Mouse (Mus musculus): ENCODE measurements around the gene Ppm1b.
"Not testable (repeated sequence)": the region's sequence is repeated elsewhere in the genome, so short reads cannot be mapped to it uniquely, and the experiment has no call there.

Gene Ppm1b

DNA sequence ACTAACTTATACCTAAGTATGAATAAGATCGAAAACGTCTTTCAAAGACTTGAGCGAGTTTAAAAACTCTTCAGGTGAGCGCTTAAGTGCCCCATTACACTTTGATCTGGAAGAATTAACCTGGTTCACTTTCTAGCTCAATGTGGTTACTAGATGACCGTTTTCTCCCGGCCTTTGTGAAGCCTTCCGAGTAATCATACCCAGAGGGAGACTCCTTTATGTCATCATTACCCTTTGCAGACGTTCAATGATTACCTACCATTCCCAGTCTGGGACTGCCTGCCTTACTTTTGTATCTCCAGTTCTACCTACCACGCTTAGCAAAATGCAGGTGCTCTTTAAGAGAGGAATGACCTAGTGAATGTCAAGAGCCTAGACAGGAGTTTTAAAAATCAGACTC is at the start of gene Ppm1b:
TSS of gene Ppm1b (plus strand) at position 301 of the 400 bp plus-strand sequence.
- DNase-seq (ENCODE audit: low spot score): no peak

DNA sequence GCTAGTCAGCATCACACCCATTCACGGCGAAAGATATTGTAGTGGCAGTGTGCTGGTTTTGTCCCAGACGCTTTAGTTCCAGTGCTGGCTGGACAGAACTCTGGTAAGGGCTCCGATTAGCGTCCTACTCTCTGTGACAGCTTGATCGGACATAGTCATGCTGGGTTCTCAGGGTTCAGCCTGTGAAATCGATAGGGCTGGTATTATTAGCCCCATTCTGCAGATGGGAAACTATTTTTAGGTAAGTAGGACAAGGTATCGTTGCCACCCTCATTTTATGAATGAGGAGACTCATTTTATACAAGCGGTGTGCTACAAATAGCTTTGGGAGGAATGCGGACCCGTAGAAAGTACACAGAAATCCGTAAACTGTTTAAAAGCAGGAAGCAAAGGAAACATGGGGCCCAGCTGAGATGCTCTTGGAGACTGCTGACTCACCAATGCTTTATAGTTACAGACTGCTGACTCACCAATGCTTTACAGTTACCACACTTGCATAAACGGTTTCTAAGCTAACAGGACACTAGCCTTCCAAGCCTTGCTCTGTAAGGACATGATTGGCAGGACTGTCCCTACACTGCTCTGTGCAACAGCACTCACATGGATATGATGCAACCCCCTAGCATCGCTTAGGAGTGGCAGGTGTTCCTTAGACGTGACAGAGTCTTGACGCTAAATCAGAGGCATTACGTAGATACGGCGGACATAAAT is 34.7 kb upstream of the Ppm1b start:
- no peak for DNase-seq (ENCODE audit: low spot score)

DNA sequence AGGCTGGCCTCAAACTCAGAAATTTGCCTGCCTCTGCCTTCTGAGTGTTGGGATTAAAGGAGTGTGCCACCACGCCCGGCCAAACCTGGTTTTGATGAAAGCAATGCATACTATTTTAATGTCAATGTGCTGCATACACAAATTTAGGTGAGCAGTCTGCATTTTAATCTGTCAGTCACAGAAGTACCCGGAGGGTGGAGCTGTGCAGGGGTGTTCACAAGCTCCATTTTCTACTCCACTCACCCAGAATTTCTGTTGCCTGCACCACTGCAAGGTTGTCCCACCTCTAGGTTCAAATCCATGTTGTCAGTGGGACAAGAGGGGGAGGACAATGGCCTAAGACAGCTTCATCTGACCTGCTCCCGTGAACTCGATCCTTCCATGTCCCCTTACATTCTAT is 31.8 kb upstream of the Ppm1b start:
- DNase-seq (ENCODE audit: low spot score): no peak

DNA sequence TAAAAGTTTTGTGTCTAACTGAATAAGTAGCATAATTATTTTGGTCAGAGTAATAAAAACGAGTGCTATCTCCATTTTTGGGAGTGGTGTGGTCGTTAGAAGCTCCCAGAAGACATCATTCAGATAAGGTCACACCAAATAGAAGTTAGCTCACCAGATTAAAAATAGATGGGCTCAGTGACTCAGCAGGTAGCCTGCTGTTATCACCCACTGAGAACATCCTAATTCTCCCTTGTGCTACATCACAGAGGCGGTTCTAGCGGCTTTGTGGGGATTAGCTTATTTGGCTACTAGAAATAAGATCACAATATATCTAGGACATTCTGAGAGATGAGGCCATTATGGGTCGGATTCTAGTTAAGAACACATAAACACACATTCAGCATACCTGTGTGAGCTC is 30.3 kb upstream of the Ppm1b start:
- no peak for DNase-seq (ENCODE audit: low spot score)

DNA sequence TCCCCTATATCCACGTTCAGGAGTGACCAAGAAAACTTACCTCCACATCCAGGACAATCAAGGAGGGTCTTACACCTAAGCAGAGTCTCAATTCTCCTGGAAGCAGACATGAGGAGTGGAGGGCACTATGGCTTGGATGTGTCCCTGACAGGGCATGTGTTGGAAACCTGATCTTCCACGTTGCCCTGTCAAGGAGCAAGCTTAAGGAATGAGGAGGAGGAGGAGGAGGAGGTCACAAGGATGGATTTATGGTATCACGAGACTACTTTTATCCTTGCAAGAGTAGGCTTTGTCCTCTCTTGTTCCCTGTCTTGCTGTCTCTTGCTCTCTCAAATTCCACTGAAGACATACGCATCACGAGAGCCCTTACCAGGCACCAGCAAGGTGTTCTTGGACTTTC is 29.0 kb upstream of the Ppm1b start:
- DNase-seq (ENCODE audit: low spot score): no peak

DNA sequence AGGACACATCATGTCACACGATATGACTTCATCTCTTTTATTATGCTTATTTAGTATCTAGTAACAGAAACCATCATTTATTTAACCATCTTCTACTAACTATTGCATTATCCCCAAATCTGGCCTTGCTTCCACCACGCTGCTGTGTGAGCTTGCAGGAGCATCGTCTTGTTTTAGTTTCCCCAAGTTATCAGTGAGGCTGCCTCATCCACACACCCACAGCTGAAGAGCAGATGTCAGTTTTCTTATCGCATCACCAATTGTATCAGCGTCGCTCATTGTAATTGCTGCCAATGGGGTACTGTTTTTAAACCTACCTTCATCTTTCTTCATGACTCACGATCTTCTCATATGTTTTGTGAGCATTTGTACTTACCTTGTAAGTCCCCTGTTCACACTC is 23.6 kb upstream of the Ppm1b start:
- DNase-seq (ENCODE audit: low spot score): no peak

DNA sequence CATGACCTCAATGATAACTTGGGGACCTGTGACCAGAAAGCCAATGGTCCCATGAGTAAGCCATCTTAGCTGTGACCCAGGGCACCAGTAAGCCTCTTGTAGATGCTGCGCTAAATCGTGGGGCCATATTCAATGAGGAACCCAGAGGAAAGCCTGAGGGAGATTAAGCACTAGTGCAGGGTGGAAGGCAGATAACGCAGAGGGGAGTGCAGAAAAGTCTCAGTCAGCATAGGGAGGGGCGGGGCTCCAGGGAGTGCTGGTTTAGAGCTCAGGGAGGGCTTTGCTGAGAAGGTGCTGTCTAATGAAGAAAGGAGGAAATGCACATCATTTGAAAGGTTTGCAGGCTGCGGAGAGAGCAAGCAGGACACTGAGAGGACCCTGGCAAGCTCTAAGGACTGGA is 22.6 kb upstream of the Ppm1b start:
- DNase-seq (ENCODE audit: low spot score): no peak

DNA sequence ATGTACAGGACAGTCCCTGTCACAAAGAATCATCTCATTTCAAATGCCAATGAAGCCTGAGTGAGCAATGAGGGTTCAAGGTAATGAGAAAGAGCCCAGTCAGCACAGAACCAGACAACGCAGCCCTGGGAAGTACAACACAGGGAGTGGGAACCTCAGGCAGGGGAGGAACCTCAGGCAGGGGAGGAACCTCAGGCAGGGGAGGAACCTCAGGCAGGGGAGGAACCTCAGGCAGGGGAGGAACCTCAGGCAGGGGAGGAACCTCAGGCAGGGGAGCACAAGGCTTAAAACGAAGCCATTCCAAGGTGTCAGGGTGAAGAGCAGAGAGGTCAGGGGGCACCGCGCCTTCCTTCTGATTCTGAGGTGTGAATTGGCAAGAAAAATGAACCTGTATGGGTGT is 20.9 kb upstream of the Ppm1b start:
- DNase-seq (ENCODE audit: low spot score): not testable (repeated sequence)

DNA sequence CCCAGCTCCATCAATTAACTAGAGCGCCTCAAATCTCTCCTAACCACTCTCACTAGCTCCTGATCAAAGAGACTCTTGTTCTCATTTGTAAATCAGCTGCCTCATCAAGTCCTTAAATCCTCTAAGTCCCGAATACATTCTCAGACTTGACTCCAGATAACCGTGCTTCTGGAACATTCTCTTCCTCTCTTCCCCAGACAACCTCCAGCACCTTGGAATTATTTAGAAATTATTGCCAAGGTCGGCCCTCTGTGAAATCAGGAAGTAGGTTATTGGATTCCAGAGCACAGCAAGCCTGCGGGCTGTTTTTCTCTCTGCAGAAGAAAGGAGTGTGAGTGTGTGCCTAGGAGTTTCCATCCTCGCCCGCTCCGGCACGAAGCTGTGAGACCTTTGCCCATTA is 20.2 kb upstream of the Ppm1b start:
- no peak for DNase-seq (ENCODE audit: low spot score)

DNA sequence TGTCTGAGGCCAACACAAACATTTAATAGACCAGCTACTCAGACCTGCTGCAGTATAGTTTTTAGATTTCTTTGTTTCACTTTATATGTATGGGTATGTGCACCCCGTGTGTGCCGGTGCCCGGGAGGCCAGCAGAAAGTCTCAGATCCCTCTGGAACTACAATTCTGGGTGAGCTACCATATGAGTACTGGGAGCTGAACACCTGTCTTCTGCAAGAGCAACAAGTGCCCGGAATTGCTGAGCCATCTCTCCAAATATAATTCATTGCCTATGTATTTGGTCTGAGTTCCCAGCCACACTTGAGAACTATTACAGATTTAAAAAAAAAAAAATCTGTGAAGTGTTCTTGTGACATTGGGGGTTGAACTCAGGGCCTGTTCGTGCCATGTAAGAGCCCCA is 19.7 kb upstream of the Ppm1b start:
- no peak for DNase-seq (ENCODE audit: low spot score)

DNA sequence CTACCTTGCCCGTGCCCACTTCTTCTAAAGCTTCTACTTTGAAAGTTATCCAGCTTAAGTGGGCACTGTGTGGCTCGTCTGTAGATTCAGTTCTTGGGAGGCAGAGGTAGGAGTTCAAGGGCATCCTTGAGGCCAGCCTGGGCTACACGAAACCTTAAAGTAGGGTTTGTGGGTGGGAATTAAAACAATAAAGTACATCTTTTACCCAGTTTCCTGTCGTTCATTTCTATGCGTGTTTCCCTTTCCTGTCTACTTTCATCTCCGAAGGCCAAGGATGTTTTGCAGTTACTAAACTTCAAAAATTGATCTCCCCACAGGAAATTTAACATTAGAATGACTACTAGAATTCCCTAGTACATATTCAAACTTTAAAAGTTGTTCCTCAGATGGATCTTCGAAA is 19.3 kb upstream of the Ppm1b start:
- DNase-seq (ENCODE audit: low spot score): no peak

DNA sequence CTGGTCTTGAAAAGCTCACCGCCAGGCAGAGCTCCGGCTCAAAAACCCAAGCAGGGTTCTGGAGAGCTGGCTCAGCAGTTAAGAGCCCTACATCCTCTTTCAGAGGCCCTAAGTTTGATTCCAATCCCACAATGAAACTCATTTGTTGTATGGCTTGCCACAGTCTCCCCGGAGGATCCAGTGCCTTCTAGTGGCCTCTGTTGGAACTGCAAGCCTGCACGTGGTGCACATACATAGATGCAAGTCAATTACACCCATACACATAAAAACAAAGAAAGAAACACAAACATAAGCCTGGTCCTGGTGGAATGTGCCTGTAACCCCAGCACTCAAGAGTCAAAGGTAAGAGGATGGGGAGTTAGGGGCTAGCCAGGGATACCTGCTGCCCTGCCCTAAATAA is 18.3 kb upstream of the Ppm1b start:
- no peak for DNase-seq (ENCODE audit: low spot score)

DNA sequence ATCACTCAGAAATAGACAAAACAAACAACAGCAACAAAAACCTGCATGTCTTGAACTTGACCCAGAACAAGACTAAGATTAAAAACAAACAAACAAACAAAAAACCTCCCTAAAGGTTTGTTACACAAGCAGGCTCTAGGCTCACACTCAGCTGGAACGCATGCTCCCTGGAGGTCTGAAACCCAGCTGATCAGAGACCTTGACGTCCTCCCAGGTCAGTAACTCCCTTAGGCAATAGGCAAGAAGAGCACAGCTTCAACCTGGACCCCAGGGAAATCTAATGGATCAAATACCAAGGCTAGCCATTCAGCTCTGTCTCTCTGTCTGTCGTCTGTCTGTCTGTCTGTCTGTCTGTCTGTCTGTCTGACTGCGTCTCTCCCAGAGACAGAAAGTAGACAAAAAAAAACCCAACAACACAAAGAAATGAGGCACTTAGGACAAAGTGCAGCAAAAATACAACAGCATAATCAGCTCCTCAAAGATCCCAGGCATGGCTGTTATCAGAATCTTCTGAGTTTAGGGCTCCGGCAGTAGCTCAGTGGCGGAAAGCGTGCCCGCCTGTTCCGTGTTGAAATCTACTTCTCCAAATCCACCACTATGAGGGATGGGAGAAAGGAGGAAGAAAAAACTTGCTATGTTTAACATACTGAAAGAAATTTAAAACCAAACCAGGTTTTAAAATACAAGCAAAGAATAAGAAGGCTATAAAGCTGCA is 16.4 kb upstream of the Ppm1b start:
- no peak for DNase-seq (ENCODE audit: low spot score)

DNA sequence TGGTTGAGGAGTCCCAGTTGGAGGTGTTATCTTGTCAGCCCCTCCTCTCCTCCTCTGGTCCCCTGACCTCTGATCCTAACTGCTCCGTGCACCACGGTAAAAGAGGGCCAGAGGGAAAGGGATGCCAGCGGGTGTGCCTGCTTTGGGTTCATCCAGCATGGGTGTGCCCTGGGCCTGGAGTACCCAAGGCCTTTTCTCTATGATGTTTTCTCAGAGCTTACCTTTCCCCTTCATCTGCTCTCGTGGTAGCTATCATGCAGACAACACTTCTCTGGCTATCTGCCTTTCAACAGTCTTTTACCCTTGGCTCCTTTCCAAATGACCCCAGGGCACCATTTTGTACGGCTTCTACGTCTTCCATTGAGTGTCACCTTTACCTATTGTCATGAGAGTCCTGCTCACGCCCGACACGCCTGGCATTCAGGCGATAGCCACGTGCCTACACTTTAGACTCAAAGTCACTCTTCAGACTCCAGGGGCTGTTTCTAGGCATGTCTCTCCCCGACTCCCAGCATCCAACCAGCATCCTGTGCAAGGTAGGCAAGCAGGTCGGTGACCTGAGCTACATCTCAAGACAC is 15.2 kb upstream of the Ppm1b start:
- no peak for DNase-seq (ENCODE audit: low spot score)

DNA sequence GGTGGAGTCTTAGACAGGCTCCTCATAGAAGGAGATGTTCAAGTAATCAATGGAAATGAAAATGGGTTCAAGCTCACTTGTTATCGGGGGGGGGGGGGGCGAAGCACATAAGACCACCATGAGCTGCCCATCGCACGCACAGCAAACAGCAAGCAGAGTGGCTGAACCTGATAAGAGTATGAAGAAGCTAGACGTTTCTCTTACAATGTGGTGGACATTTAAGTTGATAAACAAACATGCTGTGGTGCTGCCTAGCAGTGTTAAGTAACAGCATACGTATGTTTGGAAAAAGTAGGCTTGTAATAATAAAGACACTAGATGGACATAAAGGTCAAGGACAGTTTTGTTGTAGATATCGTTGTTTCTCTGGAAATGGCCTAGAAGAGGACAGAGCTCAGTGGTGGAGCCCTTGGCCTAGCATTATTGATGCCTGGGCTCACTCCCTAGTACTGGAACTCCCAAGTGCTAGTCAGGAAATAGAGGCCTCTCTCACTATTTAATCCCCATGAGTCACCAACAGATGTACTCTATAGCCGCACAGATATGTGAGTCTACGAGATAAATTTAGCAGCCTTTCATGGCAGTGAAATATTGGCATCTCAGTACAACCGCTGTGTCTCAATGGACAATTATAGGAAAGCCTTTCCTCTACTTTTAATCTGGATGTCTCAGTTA is 14.0 kb upstream of the Ppm1b start:
- no peak for DNase-seq (ENCODE audit: low spot score)

DNA sequence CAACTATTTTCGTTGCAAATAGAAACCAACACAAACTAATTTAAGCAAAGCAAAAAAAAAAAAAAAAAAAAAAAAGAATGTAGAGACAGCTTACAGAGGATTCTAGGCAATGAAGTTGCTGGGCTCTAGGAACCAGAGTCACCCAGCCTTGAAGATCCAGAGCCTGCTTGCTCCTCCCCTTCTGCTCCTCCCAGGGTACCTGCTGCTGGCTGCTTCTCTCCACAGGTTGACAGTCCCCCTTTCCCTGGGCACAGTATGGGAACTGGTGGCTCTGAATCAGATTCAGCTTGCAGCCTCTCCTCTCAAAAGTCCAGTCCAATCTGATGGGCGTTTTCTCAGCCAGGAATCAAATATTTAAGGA is 13.5 kb upstream of the Ppm1b start:
- DNase-seq (ENCODE audit: low spot score): no peak

DNA sequence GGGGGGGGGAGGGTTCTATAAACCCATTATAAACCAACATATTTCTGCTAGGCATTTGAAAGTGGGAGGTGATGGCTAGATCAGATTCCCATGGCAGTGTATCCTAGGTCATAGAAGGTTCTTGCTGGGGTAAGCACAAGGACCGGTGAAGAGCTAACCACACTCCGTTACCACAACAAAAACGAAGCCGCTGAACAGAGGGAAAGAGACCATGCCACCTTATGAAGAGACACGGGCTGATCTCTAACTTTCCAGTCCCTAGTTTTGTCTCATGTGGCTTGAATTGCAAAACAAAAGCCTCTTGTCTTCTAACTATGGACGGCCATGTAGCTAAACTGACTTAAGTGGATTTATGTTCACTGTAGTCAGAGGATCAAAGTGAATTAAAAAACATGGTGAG is 12.2 kb upstream of the Ppm1b start:
- DNase-seq (ENCODE audit: low spot score): no peak

DNA sequence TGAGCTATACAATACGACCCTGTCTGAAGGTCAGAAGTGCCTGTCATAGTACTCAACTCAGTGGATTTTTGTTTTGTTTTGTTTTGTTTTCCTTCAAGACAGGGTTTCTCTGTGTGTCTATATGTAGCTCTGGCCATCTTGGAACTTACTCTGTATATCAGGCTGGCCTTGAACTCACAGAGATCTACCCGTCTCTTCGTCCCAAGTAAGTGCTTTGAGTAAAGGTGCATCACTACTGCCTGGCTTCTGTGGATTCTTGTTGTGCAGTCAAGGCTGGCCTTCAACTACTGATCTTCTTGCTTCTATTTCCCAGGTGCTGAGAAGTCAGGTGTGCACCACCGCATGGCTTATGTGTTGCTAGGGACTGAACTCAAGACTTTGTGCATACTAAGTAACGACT is 4.0 kb upstream of the Ppm1b start:
- no peak for DNase-seq (ENCODE audit: low spot score)

DNA sequence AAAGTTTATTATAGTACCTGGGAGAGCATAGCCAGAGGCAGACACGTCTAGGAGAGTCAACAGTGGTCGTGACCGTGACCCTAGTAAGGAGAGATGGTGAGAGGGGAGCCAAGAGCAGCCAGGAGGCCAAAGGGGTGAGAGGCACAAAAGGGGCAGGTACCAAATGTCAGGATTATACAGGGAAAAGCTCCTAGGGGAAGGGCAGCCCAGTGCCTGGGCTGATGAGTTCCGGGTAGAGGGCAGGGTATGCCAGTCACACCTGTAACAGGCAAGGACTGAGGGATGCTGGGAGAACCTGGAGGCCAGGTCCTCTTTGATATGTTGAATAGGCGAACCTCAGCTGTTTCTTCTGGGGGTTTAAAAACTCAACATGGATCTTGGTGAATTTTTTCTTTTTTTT is 2.8 kb upstream of the Ppm1b start:
- no peak for DNase-seq (ENCODE audit: low spot score)

DNA sequence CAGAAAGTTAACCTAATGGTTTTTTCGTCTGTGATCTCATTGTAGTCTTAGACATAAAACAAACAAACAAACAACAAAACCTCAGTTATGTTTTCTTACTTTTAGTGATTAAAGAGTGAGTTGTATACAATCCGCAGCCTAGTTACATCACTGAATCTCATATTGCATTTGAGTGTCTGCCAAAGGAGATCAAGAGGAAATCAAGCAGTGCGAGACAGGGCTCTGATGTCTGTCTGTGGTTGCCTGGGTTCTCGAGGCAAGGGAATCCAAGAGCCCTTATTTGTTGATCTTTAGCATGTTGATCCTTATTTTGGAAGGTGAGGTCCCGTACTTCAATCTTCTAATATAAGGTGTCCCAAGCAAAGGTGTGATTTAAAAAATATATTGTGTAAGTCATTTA is 1.7 kb upstream of the Ppm1b start:
- DNase-seq (ENCODE audit: low spot score): no peak

DNA sequence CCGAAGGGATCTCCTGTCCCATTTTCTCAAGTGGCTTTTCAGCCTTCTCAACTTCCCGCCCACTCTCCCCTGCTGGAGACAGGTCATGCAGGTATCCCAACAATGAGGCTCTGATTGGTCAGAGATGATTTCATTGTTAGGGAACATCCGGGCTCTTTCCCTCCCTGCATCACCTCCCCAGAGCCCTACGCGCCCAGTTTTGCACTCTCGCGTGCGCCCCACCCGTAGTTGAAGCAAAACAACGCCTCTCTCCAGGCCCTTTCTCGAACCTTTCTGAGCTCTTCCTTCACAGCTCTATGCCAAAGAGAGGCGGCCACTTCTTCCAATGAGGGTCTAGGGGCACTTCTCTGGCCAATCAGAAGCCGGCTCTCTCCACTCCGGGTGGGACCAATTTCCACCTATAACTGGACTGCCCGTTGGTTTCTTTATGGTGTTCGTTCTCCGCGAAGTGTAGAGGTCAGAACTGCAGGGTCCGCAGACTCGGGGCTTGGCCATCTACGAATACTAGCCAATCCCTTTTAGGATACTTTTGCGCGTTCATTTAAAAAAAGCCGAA is 468 bp downstream of the Ppm1b start:
- peak; percentile 73 for DNase-seq (ENCODE audit: low spot score)

DNA sequence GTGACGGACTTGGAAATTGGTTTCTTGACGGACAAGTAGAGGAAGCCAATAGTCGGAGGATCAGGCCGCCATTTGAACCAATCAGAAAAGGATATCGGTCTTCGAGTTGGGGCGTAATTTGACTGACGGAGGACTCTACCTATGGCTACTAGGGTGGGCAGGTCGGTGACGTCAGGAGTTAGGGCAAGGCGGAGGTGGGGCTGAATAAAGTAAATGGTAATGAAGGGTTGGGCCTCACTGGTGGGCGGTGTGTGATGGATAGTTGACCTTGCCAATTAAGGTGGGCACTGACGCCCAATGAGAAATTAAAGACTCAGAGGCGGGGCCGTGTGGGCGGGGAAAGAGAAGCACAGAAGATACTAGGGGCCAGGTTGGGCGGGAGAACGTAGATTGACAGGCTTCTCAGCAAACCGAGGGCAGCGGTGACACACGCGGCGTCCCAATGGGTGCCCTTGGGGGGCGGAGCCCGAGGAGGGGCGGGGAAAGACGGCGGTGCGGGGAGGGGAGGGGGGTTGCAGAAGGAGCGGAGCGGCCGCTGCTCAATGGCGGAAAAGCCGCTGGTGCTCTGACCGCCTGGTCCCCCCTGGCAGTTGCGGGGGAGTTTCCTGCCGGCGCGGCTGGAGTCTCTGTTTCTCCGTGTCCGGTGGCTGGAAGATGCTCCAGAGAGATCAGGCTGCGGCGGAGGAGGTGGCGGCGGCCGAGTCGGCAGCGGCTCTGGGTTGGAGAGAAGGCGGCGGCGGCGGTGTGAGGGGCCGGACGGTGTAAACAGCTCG is 1.1 kb downstream of the Ppm1b start:
- DNase-seq (ENCODE audit: low spot score): peak; percentile 99

Measured in ovary, postnatal 14 days (tissue).